8 mouse cellular contexts compared by ENCODE assay signal in the genomic region with DNA sequence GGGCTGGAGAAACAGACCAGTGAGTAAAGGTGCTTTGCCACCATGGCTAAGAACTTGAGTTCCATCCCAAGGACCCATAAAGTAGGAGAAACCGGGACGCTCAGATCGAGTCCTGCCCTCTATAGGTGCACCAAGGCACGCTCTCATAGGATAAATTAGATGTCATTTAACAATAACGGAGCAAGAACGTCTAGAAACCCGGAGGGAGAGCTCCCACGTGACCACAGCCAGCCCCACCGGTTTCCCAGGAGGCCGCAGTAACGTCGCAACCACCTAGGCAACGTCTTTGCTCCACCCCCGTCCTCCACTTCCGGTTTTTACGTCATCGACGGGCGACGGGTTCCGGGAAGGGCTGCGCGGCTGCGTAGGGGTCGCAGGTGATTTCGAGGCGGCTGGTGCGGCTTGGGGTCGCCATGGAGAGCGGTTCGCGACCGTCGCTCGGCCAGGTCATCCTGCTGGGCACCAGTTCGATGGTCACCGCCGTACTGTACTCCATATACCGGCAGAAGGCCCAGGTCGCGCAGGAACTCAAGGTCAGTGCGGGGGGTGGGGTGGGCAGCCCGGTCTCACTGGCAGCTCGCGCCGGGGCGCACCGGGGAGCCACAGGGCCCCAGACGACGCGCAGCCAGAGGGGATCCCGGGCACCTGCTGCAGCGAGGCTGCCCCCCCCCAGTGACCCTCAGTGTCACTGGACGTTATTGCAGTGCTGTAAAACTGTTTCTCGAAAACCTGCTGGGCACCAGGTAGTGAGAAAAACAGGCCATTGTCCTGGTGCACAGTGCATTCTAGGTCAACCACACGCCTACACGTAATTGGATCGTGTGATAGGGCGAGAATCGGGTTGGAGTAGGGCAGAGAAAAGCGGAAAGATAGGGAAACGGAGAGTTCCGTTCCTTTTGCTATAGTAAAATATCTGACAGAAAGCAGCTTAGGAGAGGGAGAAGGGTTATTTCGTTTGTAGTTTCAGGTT. TPM values are rescaled to one million over a fixed set of nuclear protein-coding genes. Genes with fewer than 3 reads are reported as not detected.
A peak's percentile ranks its signal among the peaks of the same experiment; 100 is the strongest.
DNase-seq lines count a peak whose midpoint lies in the region; ATAC-seq and TF ChIP-seq lines count a peak whose summit lies in the region.

A gene (plus strand): TSS at position 325 of the 970 bp plus-strand sequence.

- no peaks in the 10 kb centered on the region for H3K9me3 ChIP-seq in CH12.LX (replicated peaks; ENCODE audit: low read length)
- no peaks in the 10 kb centered on the region for H3K9me3 ChIP-seq in forebrain, embryonic 11.5 days (ENCODE audit: control insufficient read depth, low read length)
- no peaks in the 10 kb centered on the region for H3K9me3 ChIP-seq in heart, embryonic 16.5 days (replicated peaks; ENCODE audit: control insufficient read depth, low read length)
- no peaks in the 10 kb centered on the region for H3K9me3 ChIP-seq in liver, embryonic 15.5 days (replicated peaks)
- H3K9me3 ChIP-seq in neural tube, embryonic 12.5 days, result no peaks in the 10 kb centered on the region

- H3K27ac ChIP-seq in CH12.LX (ENCODE audit: insufficient read depth, low read depth), result peak within 1 kb of the TSS; percentile 6; the same call in 1 of the 2 replicates
- no peak within 1 kb of the TSS for H3K27ac ChIP-seq in forebrain, embryonic 11.5 days (ENCODE audit: low read depth, low read length)
- peak within 1 kb of the TSS; percentile 47; the same call in 1 of the 2 replicates for H3K27ac ChIP-seq in heart, embryonic 16.5 days (ENCODE audit: low read length)
- peak within 1 kb of the TSS; percentile 67 for H3K27ac ChIP-seq in liver, embryonic 15.5 days (replicated peaks)
- no peak within 1 kb of the TSS for H3K27ac ChIP-seq in neural tube, embryonic 12.5 days

- TF ChIP-seq EP300 in CH12.LX (IDR thresholded peaks at IDR 0.05; ENCODE audit: low read length), result no peak

- H3K36me3 ChIP-seq in CH12.LX (replicated peaks in 1 of 2; ENCODE audit: control insufficient read depth in 1 of 2, insufficient read depth in 1 of 2, low read length in 1 of 2), result peaks cover 29 to 37% of the 10 kb centered on the region in 2 experiments
- peaks cover 5% of the 10 kb centered on the region; the same call in 1 of the 2 replicates for H3K36me3 ChIP-seq in forebrain, embryonic 11.5 days (ENCODE audit: control insufficient read depth, insufficient read depth, low read length)
- peaks cover 31% of the 10 kb centered on the region for H3K36me3 ChIP-seq in heart, embryonic 16.5 days (ENCODE audit: control insufficient read depth, insufficient read depth)
- peaks cover 33% of the 10 kb centered on the region for H3K36me3 ChIP-seq in liver, embryonic 15.5 days (replicated peaks)
- H3K36me3 ChIP-seq in neural tube, embryonic 12.5 days, result peaks cover 32% of the 10 kb centered on the region

- in situ Hi-C loops in CH12.LX (cut with MboI; ENCODE audit: low pct_ligation_motif_present, low pct_unique_long_range_greater_than_20kb, low sequenced_read_pairs), result loop anchor here (5.0 kb wide), 1 partner anchor 117 kb away; no protein-coding TSS in a partner anchor

- peak within 1 kb of the TSS; percentile 86 for H3K9ac ChIP-seq in CH12.LX (ENCODE audit: insufficient read depth, low read depth)
- H3K9ac ChIP-seq in forebrain, embryonic 11.5 days (ENCODE audit: low read length), result peak within 1 kb of the TSS; percentile 79
- H3K9ac ChIP-seq in heart, embryonic 16.5 days (ENCODE audit: low read length), result peak within 1 kb of the TSS; percentile 90
- peak within 1 kb of the TSS; percentile 84 for H3K9ac ChIP-seq in liver, embryonic 15.5 days
- H3K9ac ChIP-seq in neural tube, embryonic 12.5 days, result peak within 1 kb of the TSS; percentile 72

- TF ChIP-seq CTCF in CH12.LX (conservative IDR thresholded peaks at IDR 0.05 in 1 of 2, IDR thresholded peaks at IDR 0.05 in 1 of 2; ENCODE audit: low read depth in 2 of 2, low read length in 2 of 2), result no peak

- peak; percentile 92 for ATAC-seq in forebrain, embryonic 11.5 days (replicated peaks; ENCODE audit: low FRiP score)
- ATAC-seq in heart, embryonic 16.5 days (replicated peaks; ENCODE audit: extremely low read depth, insufficient read depth, low FRiP score), result peak; percentile 94
- ATAC-seq in liver, embryonic 15.5 days (ENCODE audit: insufficient read depth), result peak; percentile 83
- peak; percentile 86 for ATAC-seq in neural tube, embryonic 12.5 days (ENCODE audit: low FRiP score, low read depth)

- H3K4me1 ChIP-seq in CH12.LX (ENCODE audit: control insufficient read depth in 1 of 2, insufficient read depth in 2 of 2), result peaks cover 3 to 15% of the 10 kb centered on the region in 2 experiments; a peak in 3 of 4 replicates
- peaks cover 6% of the 10 kb centered on the region; the same call in 1 of the 2 replicates for H3K4me1 ChIP-seq in forebrain, embryonic 11.5 days (replicated peaks; ENCODE audit: control insufficient read depth, insufficient read depth, low read length)
- H3K4me1 ChIP-seq in heart, embryonic 16.5 days (ENCODE audit: control insufficient read depth, insufficient read depth, low read length), result peaks cover 9% of the 10 kb centered on the region
- H3K4me1 ChIP-seq in liver, embryonic 15.5 days (replicated peaks), result peaks cover 19% of the 10 kb centered on the region
- peaks cover 10% of the 10 kb centered on the region for H3K4me1 ChIP-seq in neural tube, embryonic 12.5 days

- under 1% methylated on average over 64 of the region's 64 CpGs for WGBS in forebrain, embryonic 11.5 days
- under 1% methylated on average over 64 of the region's 64 CpGs for WGBS in heart, embryonic 16.5 days
- WGBS in liver, embryonic 15.5 days (ENCODE audit: insufficient replicate concordance), result under 1% methylated on average over 64 of the region's 64 CpGs
- under 1% methylated on average over 64 of the region's 64 CpGs for WGBS in neural tube, embryonic 12.5 days

- H3K4me2 ChIP-seq in CH12.LX (ENCODE audit: insufficient read depth, low read depth, poor library complexity, severe bottlenecking), result peak within 1 kb of the TSS; percentile 87
- peak within 1 kb of the TSS; percentile 77 for H3K4me2 ChIP-seq in forebrain, embryonic 11.5 days (ENCODE audit: low read depth, low read length, severe bottlenecking)
- peak within 1 kb of the TSS; percentile 76 for H3K4me2 ChIP-seq in heart, embryonic 16.5 days (ENCODE audit: low read depth, low read length)
- peak within 1 kb of the TSS; percentile 85 for H3K4me2 ChIP-seq in liver, embryonic 15.5 days
- H3K4me2 ChIP-seq in neural tube, embryonic 12.5 days (replicated peaks), result peak within 1 kb of the TSS; percentile 79

- dilution Hi-C loops in CH12.LX (cut with MboI; ENCODE audit: extremely low pct_ligation_motif_present, extremely low pct_unique_long_range_greater_than_20kb, low sequenced_read_pairs), result no loop called here

- H3K79me2 ChIP-seq in CH12.LX (replicated peaks; ENCODE audit: control insufficient read depth, extremely low read depth, insufficient read depth, poor library complexity, severe bottlenecking), result peaks cover 15% of the 10 kb centered on the region

- H3K27me3 ChIP-seq in CH12.LX (replicated peaks), result peaks cover 35% of the 10 kb centered on the region
- H3K27me3 ChIP-seq in forebrain, embryonic 11.5 days (ENCODE audit: control insufficient read depth, insufficient read depth, low read length), result no peaks in the 10 kb centered on the region
- peaks cover 7% of the 10 kb centered on the region for H3K27me3 ChIP-seq in heart, embryonic 16.5 days (ENCODE audit: control insufficient read depth, insufficient read depth, low read length)
- H3K27me3 ChIP-seq in liver, embryonic 15.5 days, result peaks cover 20% of the 10 kb centered on the region; the same call in 1 of the 2 replicates
- H3K27me3 ChIP-seq in neural tube, embryonic 12.5 days (replicated peaks), result no peaks in the 10 kb centered on the region

- no peak for TF ChIP-seq RAD21 in CH12.LX (IDR thresholded peaks at IDR 0.05; ENCODE audit: low read depth, low read length)

- peak; percentile 94 for DNase-seq in CH12.LX (ENCODE audit: extremely low read depth)
- peak; percentile 90 for DNase-seq in c-Kit-positive CD71-positive TER-119-negative erythroid progenitor cells, embryonic 14.5 days (ENCODE audit: low read depth)
- DNase-seq in forebrain, embryonic 11.5 days (ENCODE audit: low spot score), result peak; percentile 97
- peak; percentile 96 to 97 for DNase-seq in kidney, postnatal 36 days
- peak; percentile 97 for DNase-seq in telencephalon, adult 2 months (ENCODE audit: low read depth, low spot score)

- TF ChIP-seq POLR2A in CH12.LX (IDR thresholded peaks at IDR 0.05; ENCODE audit: low read depth, low read length), result peak; percentile 83

- H3K4me3 ChIP-seq in CH12.LX (replicated peaks in 1 of 3; ENCODE audit: low read depth in 2 of 3, low read length in 2 of 3, poor library complexity in 1 of 3), result peak within 1 kb of the TSS; percentile 89 to 97 (median 95)
- peak within 1 kb of the TSS; percentile 76 for H3K4me3 ChIP-seq in forebrain, embryonic 11.5 days (ENCODE audit: low read depth, low read length)
- H3K4me3 ChIP-seq in heart, embryonic 16.5 days (ENCODE audit: low read length), result peak within 1 kb of the TSS; percentile 83
- H3K4me3 ChIP-seq in liver, embryonic 15.5 days (replicated peaks), result peak within 1 kb of the TSS; percentile 94
- H3K4me3 ChIP-seq in neural tube, embryonic 12.5 days, result peak within 1 kb of the TSS; percentile 84

TF ChIP-seq in CH12.LX, 34 proteins besides CTCF, POLR2A, EP300 and RAD21 (continues in another document):
- TF ChIP-seq CHD1 (IDR thresholded peaks at IDR 0.05; ENCODE audit: low read depth, low read length) (no peak), SMC3 (IDR thresholded peaks at IDR 0.05; ENCODE audit: low read depth, low read length) (no peak), MYC (IDR thresholded peaks at IDR 0.05; ENCODE audit: low read depth, low read length) (peak; percentile 71), MAX (IDR thresholded peaks at IDR 0.05; ENCODE audit: low read length) (peak; percentile 95), MXI1 (IDR thresholded peaks at IDR 0.05; ENCODE audit: low read depth, low read length) (peak; percentile 95), ZMIZ1 (IDR thresholded peaks at IDR 0.05; ENCODE audit: low read depth, low read length) (peak; percentile 52; the same call in 1 of the 2 replicates), JUN (IDR thresholded peaks at IDR 0.05; ENCODE audit: insufficient read depth, low read depth, low read length) (no peak), UBTF (IDR thresholded peaks at IDR 0.05; ENCODE audit: low read depth, low read length) (no peak), USF1 (IDR thresholded peaks at IDR 0.05; ENCODE audit: low read depth, low read length) (peak; percentile 93), BHLHE40 (IDR thresholded peaks at IDR 0.05; ENCODE audit: low read depth, low read length) (peak; percentile 74), RCOR1 (conservative IDR thresholded peaks at IDR 0.05; ENCODE audit: low read depth, low read length) (no peak)

RNA-seq across cellular contexts. Expression of the gene that starts here (rescaled TPM):
- total RNA-seq in CH12.LX (2012; rRNA removed), result 12.3 and 19.7 TPM in 2 replicates
- total RNA-seq in CH12.LX (2014; rRNA removed), result 8.8 and 10.2 TPM in 2 replicates
- 20.2 and 26.8 TPM in 2 replicates for polyA plus RNA-seq in CH12.LX (2012; ENCODE audit: insufficient read length, low read depth)
- polyA plus RNA-seq in forebrain, embryonic 11.5 days (2014; fragmentation: Nextera tagmentation; extraction: Ambion mirVana), result 18.6 and 21.1 TPM in 2 replicates
- 22.3 and 24.5 TPM in 2 replicates for polyA plus RNA-seq in heart, embryonic 16.5 days (2015; fragmentation: Nextera tagmentation; extraction: Ambion mirVana)
- polyA plus RNA-seq in liver, embryonic 15.5 days (2015; fragmentation: Nextera tagmentation; extraction: Ambion mirVana), result 7.8 and 8.6 TPM in 2 replicates
- polyA plus RNA-seq in neural tube, embryonic 12.5 days (2016; fragmentation: Nextera tagmentation; extraction: Ambion mirVana), result 15.6 and 15.8 TPM in 2 replicates

Comparison
In these comparisons a context has a peak if more than half of its experiments do, and no peak if none do; other contexts are left out.
1. H3K27ac ChIP-seq: peak in CH12.LX (single experiment), heart, embryonic 16.5 days (single experiment) and liver, embryonic 15.5 days (single experiment); none in forebrain, embryonic 11.5 days (single experiment) and neural tube, embryonic 12.5 days (single experiment).
2. Peak in every context shown above with its lines, with median percentiles within 50 percentile points of each other: DNase-seq, H3K4me2 ChIP-seq, H3K4me3 ChIP-seq, H3K9ac ChIP-seq and ATAC-seq.